Mouse (Mus musculus) lung, adult 18-20 months (tissue): ENCODE results near the gene Ints14.

Source experiments
- DNase-seq, 2 experiments: peaks; one replicate each; pipeline ENCODE4 v3.0.0; 2022; ENCODE audit warnings: mixed read lengths in 2 of 2

Ints14 gene

DNA sequence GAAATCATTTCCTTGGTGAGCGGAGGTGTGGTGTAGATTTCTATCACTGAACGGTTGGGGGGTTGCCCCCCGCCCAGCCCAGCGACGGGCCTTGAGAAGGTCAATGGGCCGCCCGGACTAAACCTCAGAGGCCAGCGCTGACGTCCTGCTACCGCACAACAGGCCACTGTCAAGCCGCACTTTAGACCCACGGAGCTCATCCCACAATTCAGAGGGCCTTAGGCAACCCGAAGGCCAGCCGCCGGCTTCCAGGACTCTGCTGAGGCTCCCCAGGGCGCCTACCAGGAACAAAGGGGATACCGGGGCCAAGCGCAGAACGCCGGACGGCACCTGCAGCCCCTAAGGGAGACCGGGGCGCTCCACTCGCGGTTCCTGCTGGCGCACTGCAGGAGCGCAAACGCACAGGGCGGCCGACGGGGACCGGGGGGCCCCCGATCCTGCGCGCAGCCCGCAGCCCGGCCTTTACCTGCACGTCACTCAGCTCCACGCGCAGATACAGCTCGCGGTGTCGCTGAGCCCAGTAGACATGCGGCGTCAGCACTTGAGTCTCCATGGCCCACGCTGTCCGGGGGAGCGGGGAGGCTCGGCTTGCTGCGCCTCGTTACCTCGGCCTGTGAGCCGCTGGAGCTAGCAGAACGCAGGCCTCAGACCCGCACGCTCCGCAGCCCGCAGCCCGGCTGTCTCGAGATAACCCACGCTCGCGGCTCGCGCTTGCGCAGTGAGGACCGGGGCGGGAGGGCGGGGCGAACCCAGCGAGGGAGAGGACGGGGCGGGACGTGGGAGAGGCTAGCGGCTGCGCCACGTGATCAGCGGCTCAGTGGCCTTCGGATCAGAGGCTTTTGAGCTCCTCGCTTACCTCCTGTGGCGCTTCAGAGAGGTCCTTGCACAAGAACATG is 60.5 kb downstream of the Ints14 start, which contains the start of gene Hacd3:
Gene Hacd3, minus strand, starts transcription at position 703 of the 896 bp plus-strand sequence.
- DNase-seq, result peak; percentile 91 to 93

DNA sequence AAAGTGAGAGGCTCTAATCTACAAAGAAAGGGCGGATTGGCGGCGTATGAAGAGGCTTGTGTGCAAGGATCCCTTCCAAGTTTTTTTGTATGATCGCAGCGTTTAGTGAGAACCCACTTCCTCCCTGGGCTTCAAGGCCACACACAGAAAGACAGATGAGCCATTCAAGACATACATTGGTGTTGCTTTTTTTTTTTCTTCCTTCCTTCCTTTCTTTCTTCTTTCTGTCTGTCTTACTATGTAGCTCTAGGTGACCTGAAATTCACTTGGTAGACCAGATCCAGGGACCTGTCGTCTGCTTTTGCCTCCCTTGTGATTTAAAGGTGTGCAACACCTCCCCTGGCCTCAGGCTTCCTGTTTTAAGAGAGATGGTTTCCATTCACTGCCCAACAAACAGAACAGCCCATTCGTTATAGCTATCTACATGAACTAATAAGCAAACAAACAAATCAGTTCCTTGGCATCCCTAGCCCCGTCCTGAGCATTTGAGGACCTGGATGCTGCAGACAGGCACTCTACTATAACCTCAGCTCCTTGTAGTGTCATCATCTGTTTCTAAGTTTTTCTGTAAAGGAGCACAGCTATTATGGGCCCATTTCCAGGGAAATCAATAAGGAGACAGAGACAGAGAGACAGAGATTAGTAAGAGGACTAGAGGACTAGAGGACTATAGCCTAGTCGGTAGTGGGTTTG is 61.3 kb downstream of the Ints14 start:
- no peak for DNase-seq

DNA sequence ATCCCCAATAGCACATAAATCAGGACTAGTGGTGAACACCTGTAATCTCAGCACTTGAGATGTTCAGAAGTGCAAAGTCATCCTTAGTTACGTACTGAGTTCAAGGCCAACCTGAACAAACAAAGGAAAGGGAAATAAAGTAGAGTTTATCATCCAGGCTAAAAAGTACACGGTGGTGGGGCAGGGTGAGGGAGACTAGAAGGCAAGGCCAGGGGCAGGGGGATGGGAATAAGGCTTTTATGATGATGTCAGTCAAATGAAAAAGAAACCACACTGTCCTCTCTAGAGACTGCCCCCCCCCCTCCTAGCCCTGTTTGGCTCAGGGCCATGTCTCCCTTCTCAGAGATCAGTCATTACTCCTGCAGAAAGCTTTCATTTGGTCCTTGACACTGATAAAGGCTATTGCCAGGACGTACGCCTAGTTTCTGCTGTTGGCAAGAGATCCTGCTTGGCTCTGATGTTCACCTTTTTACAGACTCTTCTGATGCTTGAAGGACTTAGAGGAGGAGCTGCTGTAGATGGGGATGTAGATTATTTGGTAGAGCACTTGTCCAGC is 62.0 kb downstream of the Ints14 start:
- peak in 1 of 2 experiments; percentile 23 for DNase-seq

DNA sequence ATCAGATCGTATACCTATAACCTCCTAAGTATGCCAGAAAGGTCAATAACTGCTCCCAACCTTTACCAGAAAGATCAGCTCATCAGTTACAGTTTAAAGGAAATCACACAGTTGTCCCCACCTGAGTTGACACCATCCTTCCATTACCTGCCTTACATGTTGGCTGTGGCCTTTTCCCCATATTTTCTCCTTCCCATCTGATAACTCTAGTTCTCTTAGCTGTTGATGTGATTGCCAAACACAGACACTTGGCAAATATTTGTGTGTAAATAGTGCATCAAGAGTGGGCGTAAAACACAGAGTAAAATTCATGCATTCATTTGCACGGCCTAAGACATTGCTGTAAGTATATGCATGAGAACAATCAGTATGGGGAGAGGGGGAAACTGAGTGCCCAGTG is 62.7 kb downstream of the Ints14 start:
- no peak for DNase-seq

DNA sequence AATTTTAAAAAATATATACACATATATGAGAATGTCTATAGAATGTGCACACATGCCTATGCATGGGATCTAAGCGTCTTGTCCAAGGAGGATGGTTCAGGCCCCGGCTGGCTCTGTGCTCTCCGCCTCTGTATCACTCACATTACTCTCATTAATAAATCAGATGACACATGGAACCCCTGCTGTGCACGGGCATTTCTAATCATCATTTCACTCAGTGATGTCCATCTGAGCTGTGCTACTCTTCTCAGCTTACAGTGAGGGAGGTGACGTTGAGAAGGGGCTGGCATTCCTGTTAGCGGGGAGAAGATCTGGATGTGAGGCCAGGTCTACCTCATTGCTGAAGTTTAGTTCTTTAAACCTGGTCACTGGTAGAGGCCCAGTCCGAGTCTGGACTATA is 66.5 kb downstream of the Ints14 start:
- DNase-seq, result no peak

DNA sequence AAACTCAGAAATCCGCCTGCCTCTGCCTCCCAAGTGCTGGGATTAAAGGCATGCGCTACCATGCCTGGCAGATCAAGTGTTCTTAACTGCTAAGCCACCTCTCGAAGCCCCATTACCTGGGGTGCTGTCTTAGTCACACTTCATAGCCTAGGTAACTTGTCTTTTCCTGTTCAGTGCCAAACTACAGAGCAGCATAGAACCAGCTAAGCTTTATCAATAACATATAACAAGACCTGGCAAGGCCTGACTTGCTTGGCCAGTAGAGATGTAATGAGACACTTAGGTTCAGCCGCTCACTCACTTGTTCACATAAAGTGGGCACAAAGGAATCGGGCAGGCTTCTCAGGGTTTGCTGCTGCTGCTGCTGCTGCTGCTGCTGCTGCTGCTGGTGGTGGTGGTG is 67.6 kb downstream of the Ints14 start:
- no peak for DNase-seq

DNA sequence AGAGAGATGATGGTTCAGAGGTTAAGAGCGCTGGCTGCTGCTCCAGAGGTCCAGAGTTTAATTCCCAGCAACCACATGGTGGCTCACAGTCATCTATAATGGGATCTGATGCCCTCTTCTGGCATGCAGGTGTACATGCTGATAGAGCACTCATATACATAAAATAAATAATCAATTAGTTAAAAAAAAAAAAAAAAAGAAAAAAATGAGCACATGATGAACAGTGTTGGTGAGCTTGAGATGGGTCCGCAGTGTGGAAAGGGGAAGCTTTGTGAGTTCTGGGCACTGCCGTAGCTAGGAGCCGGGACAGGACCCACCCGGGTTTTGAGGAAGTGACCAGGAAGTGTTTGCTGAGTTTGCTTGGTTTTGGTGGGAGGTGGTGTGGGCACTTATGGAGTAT is 70.7 kb downstream of the Ints14 start:
- DNase-seq, result peak; percentile 25 to 28

DNA sequence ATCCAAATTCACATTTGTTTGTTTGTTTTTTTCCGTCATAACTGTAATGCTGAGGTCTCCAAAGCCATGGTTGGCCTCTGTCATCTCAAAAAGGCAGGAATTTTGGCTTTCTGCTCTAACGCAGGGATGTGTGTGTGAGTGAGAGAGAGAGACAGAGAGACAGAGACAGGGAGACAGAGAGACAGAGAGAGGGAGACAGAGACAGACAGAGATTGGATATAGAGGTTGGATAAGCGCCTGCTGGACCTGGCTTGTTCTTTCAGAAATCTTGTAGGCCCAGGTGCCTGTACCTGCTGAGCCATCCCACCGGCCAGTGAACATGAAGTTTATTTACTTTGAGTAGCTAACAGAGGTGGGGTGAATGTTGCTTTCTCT is 71.2 kb downstream of the Ints14 start:
- DNase-seq, result no peak

DNA sequence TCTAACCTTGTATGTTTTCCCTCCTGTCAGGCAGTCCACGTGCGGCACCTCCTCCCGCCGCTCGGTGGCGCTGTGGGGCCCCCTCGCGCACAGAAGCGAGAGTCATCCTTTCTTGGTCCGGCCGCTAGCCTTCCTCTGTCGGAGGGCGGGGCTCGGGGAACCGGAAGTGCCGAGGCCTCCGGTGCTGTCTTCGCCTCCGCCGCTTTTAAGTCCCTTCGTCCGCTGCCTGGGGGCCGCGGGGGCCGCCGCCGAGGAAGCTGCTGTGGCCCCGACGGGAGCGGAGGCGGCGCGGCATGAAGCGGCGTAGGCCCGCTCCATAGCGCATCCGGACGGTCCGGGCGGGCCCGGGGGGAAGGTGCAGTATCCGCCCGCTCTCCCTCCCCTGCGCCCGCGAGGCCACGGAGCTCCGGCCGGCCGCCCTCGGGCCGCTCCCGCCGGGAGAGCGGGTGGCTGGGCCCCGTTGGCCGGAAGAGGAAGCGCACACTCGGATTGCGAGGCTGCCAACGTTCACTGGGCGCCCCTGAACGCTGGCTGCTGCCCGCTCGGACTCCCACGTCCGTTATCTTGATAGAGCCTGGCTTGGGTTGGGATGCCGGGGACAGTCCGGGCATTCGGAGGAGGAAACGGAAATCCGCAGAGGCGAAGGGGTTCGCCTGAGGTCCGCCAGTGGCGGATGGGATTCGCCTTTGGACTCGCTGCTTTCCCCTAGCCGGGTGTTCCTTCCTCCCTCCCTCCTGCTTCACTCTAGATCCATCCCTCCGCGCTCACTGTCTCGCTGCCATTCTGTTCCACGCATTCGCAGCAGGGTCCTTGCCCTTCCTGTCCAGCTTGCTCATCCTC is 71.8 kb downstream of the Ints14 start, which contains the start of gene Dpp8:
Gene Dpp8, plus strand, starts transcription at position 146 of the 840 bp plus-strand sequence.
- peak; percentile 93 to 95 for DNase-seq

DNA sequence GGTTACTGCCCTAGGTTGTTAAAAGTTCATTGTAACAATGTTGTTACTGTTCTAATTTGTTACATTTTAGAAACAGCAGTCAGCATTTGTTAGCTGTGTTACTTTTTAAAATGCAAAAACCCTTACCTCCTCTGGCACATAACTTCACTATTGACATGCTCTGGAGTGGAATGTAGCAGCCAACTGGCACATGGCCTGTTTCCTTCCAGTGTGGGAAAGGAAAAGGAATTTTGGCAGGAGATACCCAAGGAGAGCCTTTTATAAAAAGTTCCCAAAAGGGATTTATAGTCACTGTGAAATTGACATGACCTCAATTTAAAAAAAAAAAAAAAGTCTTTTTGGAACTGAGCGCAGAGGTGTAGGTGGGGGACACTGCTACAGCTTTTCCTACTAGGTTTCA is 75.8 kb downstream of the Ints14 start:
- DNase-seq, result peak; percentile 80 to 81
